Mouse (Mus musculus) layer of hippocampus, postnatal 36 days (tissue): Measurements from ENCODE around the gene Lysmd1. TPM values are rescaled to one million over a fixed set of nuclear protein-coding genes. Genes with fewer than 3 reads are reported as not detected.
"Not testable (repeated sequence)": the region's sequence is repeated elsewhere in the genome, so short reads cannot be mapped to it uniquely, and the experiment has no call there.

Source experiments
- DNase-seq, 2 experiments: peaks; one replicate each; pipeline ENCODE4 v3.0.0; 2022
- total RNA-seq, 2 experiments: library from RNA; stranded (reverse); gene quantifications; 2 replicates each; pipeline ENCODE4 v1.2.3; 2021

The Lysmd1 gene
- total RNA-seq: 10 to 100 TPM; 16.8 to 18.1 TPM

GRCm38 (mm10) chr3:95133680-95134101 is at the start of gene Lysmd1, which contains the start of gene Scnm1:
Gene Lysmd1, plus strand, starts transcription at chr3:95134088.
Gene Scnm1, minus strand, starts transcription at chr3:95134011.
- DNase-seq: peak; percentile 88 to 93

GRCm38 (mm10) chr3:95088071-95088470 is 45.8 kb upstream of the Lysmd1 start:
- DNase-seq: no peak

GRCm38 (mm10) chr3:95100854-95101253 is 33.0 kb upstream of the Lysmd1 start:
- DNase-seq: no peak

- DNase-seq: peak; percentile 54 to 67
These were observed 28.8 kb upstream of the Lysmd1 start for GRCm38 (mm10) chr3:95105121-95105520.

- no peak for DNase-seq
These were observed 28.1 kb upstream of the Lysmd1 start for GRCm38 (mm10) chr3:95105586-95106337.

- DNase-seq: peak; percentile 94 to 95
These were observed 27.4 kb upstream of the Lysmd1 start, which contains the start of gene Pip5k1a for GRCm38 (mm10) chr3:95106338-95107117. Gene Pip5k1a, minus strand, starts transcription at chr3:95106930.

GRCm38 (mm10) chr3:95107308-95107707 is 26.6 kb upstream of the Lysmd1 start:
- DNase-seq: not testable (repeated sequence)

GRCm38 (mm10) chr3:95107898-95108297 is 26.0 kb upstream of the Lysmd1 start:
- DNase-seq: no peak

GRCm38 (mm10) chr3:95110911-95111726 is 22.8 kb upstream of the Lysmd1 start, which contains the start of gene Vps72:
Gene Vps72, plus strand, starts transcription at chr3:95111022.
- DNase-seq: peak; percentile 91

GRCm38 (mm10) chr3:95112760-95113159 is 21.1 kb upstream of the Lysmd1 start:
- no peak for DNase-seq

GRCm38 (mm10) chr3:95117751-95118150 is 16.1 kb upstream of the Lysmd1 start:
- no peak for DNase-seq

GRCm38 (mm10) chr3:95121580-95121979 is 12.3 kb upstream of the Lysmd1 start:
- no peak for DNase-seq

- DNase-seq: no peak
These were observed 9.6 kb upstream of the Lysmd1 start, which contains the start of gene Tmod4 for GRCm38 (mm10) chr3:95124246-95124645. Gene Tmod4, plus strand, starts transcription at chr3:95124476.

- peak in 1 of 2 experiments; percentile 50 for DNase-seq
These were observed 8.9 kb upstream of the Lysmd1 start for GRCm38 (mm10) chr3:95124972-95125371.

GRCm38 (mm10) chr3:95129226-95129651 is 4.6 kb upstream of the Lysmd1 start:
- no peak for DNase-seq

- DNase-seq: no peak
These were observed 3.8 kb upstream of the Lysmd1 start for GRCm38 (mm10) chr3:95130081-95130480.

- not testable (repeated sequence) for DNase-seq
These were observed 1.5 kb upstream of the Lysmd1 start for GRCm38 (mm10) chr3:95132389-95132788.

- no peak for DNase-seq
These were observed 712 bp upstream of the Lysmd1 start for GRCm38 (mm10) chr3:95133176-95133575.

- DNase-seq: not testable (repeated sequence)
These were observed 245 bp downstream of the Lysmd1 start for GRCm38 (mm10) chr3:95134133-95134532.

GRCm38 (mm10) chr3:95135023-95135422 is 1.1 kb downstream of the Lysmd1 start:
- no peak for DNase-seq

- DNase-seq: no peak
These were observed 1.7 kb downstream of the Lysmd1 start for GRCm38 (mm10) chr3:95135433-95136052.

- DNase-seq: no peak
These were observed 2.4 kb downstream of the Lysmd1 start for GRCm38 (mm10) chr3:95136336-95136735.
